Mouse (Mus musculus): ENCODE data around the gene Actn1. TPM values are rescaled to one million over a fixed set of nuclear protein-coding genes. Genes with fewer than 3 reads are reported as not detected.

Actn1 gene
- total and polyA plus RNA-seq, 3 experiments: 29.0 to 31.7 (median 30.6) TPM

DNA sequence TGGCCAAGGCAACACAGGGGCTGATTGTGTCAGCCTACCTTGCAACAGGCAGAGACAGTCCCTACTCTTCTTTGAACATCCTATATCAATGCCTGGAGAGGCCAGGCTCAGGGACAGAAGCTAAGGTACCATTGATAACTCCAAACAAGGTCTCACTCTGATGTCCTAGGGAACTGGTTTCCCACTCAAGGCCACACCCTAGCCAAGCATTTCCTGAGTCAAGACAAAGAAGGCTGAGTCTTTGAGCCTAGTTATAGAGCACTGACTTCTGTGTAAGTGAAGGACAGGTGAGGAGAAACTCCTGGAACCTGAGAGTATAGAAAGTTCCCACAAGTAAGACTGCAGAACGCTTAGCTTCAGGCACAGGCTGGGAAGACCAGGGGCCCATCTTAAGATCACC is 15.4 kb downstream of the Actn1 start:
- no peaks in the 10 kb centered on the region for H3K36me3 ChIP-seq (ENCODE audit: control insufficient read depth, insufficient read depth, low read length)
- TF ChIP-seq EP300 (IDR thresholded peaks at IDR 0.05; ENCODE audit: insufficient read depth, low read depth, low read length): no peak
- TF ChIP-seq CTCF (IDR thresholded peaks at IDR 0.05): no peak
- TF ChIP-seq POLR2A (IDR thresholded peaks at IDR 0.05; ENCODE audit: insufficient read depth, low read depth, low read length): no peak
- H3K9ac ChIP-seq (ENCODE audit: low read depth, low read length): no peak overlapping the region
- no peak for DNase-seq
- H3K27me3 ChIP-seq (ENCODE audit: control insufficient read depth, insufficient read depth, low read length): no peaks in the 10 kb centered on the region
- intact Hi-C loops (cut with DNase I): no loop called here
- peak overlapping the region; percentile 12 for H3K27ac ChIP-seq
- peaks cover 28% of the 10 kb centered on the region for H3K4me1 ChIP-seq (ENCODE audit: control insufficient read depth, insufficient read depth, low read length)
- WGBS: 94% methylated on average over 1 of the region's 1 CpGs
- H3K4me3 ChIP-seq: no peak overlapping the region
- peaks cover 2% of the 10 kb centered on the region; the same call in 1 of the 2 replicates for H3K79me2 ChIP-seq (replicated peaks; ENCODE audit: control insufficient read depth, insufficient read depth, low read length)

GRCm38 (mm10) chr12:80244127-80244526 is 16.0 kb downstream of the Actn1 start:
- H3K9ac ChIP-seq (ENCODE audit: low read depth, low read length): no peak overlapping the region
- H3K27ac ChIP-seq: peak overlapping the region; percentile 12
- no peak for TF ChIP-seq CTCF (IDR thresholded peaks at IDR 0.05)
- no peak for TF ChIP-seq EP300 (IDR thresholded peaks at IDR 0.05; ENCODE audit: insufficient read depth, low read depth, low read length)
- no peak for TF ChIP-seq POLR2A (IDR thresholded peaks at IDR 0.05; ENCODE audit: insufficient read depth, low read depth, low read length)
- H3K79me2 ChIP-seq (replicated peaks; ENCODE audit: control insufficient read depth, insufficient read depth, low read length): peaks cover 4% of the 10 kb centered on the region; the same call in 1 of the 2 replicates
- H3K4me3 ChIP-seq: no peak overlapping the region
- WGBS: 58% methylated on average over 6 of the region's 6 CpGs
- no peaks in the 10 kb centered on the region for H3K27me3 ChIP-seq (ENCODE audit: control insufficient read depth, insufficient read depth, low read length)
- peak in 1 of 2 experiments; percentile 35 for DNase-seq
- H3K36me3 ChIP-seq (ENCODE audit: control insufficient read depth, insufficient read depth, low read length): no peaks in the 10 kb centered on the region
- intact Hi-C loops (cut with DNase I): no loop called here
- peaks cover 28% of the 10 kb centered on the region for H3K4me1 ChIP-seq (ENCODE audit: control insufficient read depth, insufficient read depth, low read length)

- Histone ChIP-seq H3K4me1 (ENCODE audit: control insufficient read depth, insufficient read depth, low read length) (peaks cover 28% of the 10 kb centered on the region), H3K9ac (ENCODE audit: low read depth, low read length) (no peak overlapping the region), H3K36me3 (ENCODE audit: control insufficient read depth, insufficient read depth, low read length) (no peaks in the 10 kb centered on the region), H3K79me2 (replicated peaks; ENCODE audit: control insufficient read depth, insufficient read depth, low read length) (peaks cover 6% of the 10 kb centered on the region; the same call in 1 of the 2 replicates), H3K4me3 (no peak overlapping the region), H3K27me3 (ENCODE audit: control insufficient read depth, insufficient read depth, low read length) (no peaks in the 10 kb centered on the region), H3K27ac (no peak overlapping the region)
- intact Hi-C loops (cut with DNase I): no loop called here
- TF ChIP-seq EP300 (IDR thresholded peaks at IDR 0.05; ENCODE audit: insufficient read depth, low read depth, low read length) (no peak), CTCF (IDR thresholded peaks at IDR 0.05) (no peak), POLR2A (IDR thresholded peaks at IDR 0.05; ENCODE audit: insufficient read depth, low read depth, low read length) (no peak)
- 75% methylated on average over 4 of the region's 4 CpGs for WGBS
- DNase-seq: no peak
Observed at GRCm38 (mm10) chr12:80243335-80243734, 16.8 kb downstream of the Actn1 start.

GRCm38 (mm10) chr12:80239445-80239844 is 20.7 kb downstream of the Actn1 start:
- Histone ChIP-seq H3K79me2 (replicated peaks; ENCODE audit: control insufficient read depth, insufficient read depth, low read length) (peaks cover 7% of the 10 kb centered on the region), H3K27me3 (ENCODE audit: control insufficient read depth, insufficient read depth, low read length) (no peaks in the 10 kb centered on the region), H3K27ac (no peak overlapping the region), H3K9ac (ENCODE audit: low read depth, low read length) (no peak overlapping the region), H3K36me3 (ENCODE audit: control insufficient read depth, insufficient read depth, low read length) (no peaks in the 10 kb centered on the region), H3K4me3 (no peak overlapping the region), H3K4me1 (ENCODE audit: control insufficient read depth, insufficient read depth, low read length) (peaks cover 4% of the 10 kb centered on the region)
- DNase-seq: no peak
- TF ChIP-seq CTCF (IDR thresholded peaks at IDR 0.05) (no peak), POLR2A (IDR thresholded peaks at IDR 0.05; ENCODE audit: insufficient read depth, low read depth, low read length) (no peak), EP300 (IDR thresholded peaks at IDR 0.05; ENCODE audit: insufficient read depth, low read depth, low read length) (no peak)
- intact Hi-C loops (cut with DNase I): no loop called here
- 83% methylated on average over 5 of the region's 5 CpGs for WGBS

DNA sequence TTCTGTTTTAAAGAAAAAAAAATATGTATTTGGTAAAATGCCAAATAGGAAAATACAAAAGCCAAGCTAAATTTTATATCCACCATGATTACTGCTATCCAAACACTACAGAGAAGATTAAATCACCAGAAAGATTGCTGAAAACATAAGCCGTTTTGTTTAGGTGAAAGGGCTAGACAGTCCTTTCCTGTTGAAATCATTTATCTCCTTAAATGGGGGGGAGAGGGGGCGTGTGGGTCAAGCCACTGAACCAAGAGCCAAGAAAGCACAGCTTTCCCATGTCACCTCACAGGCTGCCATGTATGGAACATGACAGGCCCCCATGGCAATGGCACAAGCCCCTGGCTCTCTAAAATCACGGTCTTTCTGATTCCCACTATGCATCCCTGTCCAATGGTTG is 21.6 kb downstream of the Actn1 start:
- 59% methylated on average over 3 of the region's 3 CpGs for WGBS
- TF ChIP-seq POLR2A (IDR thresholded peaks at IDR 0.05; ENCODE audit: insufficient read depth, low read depth, low read length): no peak
- no peak for TF ChIP-seq CTCF (IDR thresholded peaks at IDR 0.05)
- peaks cover 7% of the 10 kb centered on the region for H3K79me2 ChIP-seq (replicated peaks; ENCODE audit: control insufficient read depth, insufficient read depth, low read length)
- no peak overlapping the region for H3K9ac ChIP-seq (ENCODE audit: low read depth, low read length)
- H3K27ac ChIP-seq: no peak overlapping the region
- H3K36me3 ChIP-seq (ENCODE audit: control insufficient read depth, insufficient read depth, low read length): no peaks in the 10 kb centered on the region
- no peaks in the 10 kb centered on the region for H3K4me1 ChIP-seq (ENCODE audit: control insufficient read depth, insufficient read depth, low read length)
- intact Hi-C loops (cut with DNase I): no loop called here
- no peaks in the 10 kb centered on the region for H3K27me3 ChIP-seq (ENCODE audit: control insufficient read depth, insufficient read depth, low read length)
- no peak overlapping the region for H3K4me3 ChIP-seq
- no peak for DNase-seq

GRCm38 (mm10) chr12:80235295-80235694 is 24.9 kb downstream of the Actn1 start:
- intact Hi-C loops (cut with DNase I): no loop called here
- WGBS: 93% methylated on average over 1 of the region's 1 CpGs
- Histone ChIP-seq H3K79me2 (replicated peaks; ENCODE audit: control insufficient read depth, insufficient read depth, low read length) (peaks cover 5% of the 10 kb centered on the region), H3K9ac (ENCODE audit: low read depth, low read length) (no peak overlapping the region), H3K27ac (no peak overlapping the region), H3K4me1 (ENCODE audit: control insufficient read depth, insufficient read depth, low read length) (peaks cover 15% of the 10 kb centered on the region), H3K36me3 (ENCODE audit: control insufficient read depth, insufficient read depth, low read length) (peaks cover 5% of the 10 kb centered on the region), H3K4me3 (no peak overlapping the region), H3K27me3 (ENCODE audit: control insufficient read depth, insufficient read depth, low read length) (no peaks in the 10 kb centered on the region)
- TF ChIP-seq POLR2A (IDR thresholded peaks at IDR 0.05; ENCODE audit: insufficient read depth, low read depth, low read length) (no peak), CTCF (IDR thresholded peaks at IDR 0.05) (no peak), EP300 (IDR thresholded peaks at IDR 0.05; ENCODE audit: insufficient read depth, low read depth, low read length) (no peak)
- DNase-seq: no peak

All from heart, adult 2 months (tissue).